Mouse (Mus musculus): ENCODE data around the gene Hectd1.

- TF ChIP-seq CTCF (IDR thresholded peaks at IDR 0.05) (no peak), POLR2A (IDR thresholded peaks at IDR 0.05; ENCODE audit: insufficient read depth, low read depth, low read length) (no peak), EP300 (IDR thresholded peaks at IDR 0.05; ENCODE audit: insufficient read depth, low read depth, low read length) (no peak)
These were observed 14.5 kb upstream of the Hectd1 start for GRCm38 (mm10) chr12:51843576-51844520.

Measured in heart, adult 2 months (tissue).